Mouse (Mus musculus) bone marrow, adult 2 months (tissue): Measurements from ENCODE around the gene Ulk4.

Experiments
- CTCF ChIP-seq: fragments of 200-500 bp; IDR thresholded peaks from 2 replicates; pipeline ENCODE4 v1.5.1; 2011; ENCODE audit warnings: low read length, control low read depth; ENCODE audit not compliant: control insufficient read depth, insufficient read depth
- POLR2A ChIP-seq: fragments of 200-500 bp; IDR thresholded peaks from 2 replicates; pipeline ENCODE4 v1.6.1; 2011; ENCODE audit warnings: low read depth, mild to moderate bottlenecking, control low read depth, low read length, borderline replicate concordance; ENCODE audit not compliant: control insufficient read depth

DNA sequence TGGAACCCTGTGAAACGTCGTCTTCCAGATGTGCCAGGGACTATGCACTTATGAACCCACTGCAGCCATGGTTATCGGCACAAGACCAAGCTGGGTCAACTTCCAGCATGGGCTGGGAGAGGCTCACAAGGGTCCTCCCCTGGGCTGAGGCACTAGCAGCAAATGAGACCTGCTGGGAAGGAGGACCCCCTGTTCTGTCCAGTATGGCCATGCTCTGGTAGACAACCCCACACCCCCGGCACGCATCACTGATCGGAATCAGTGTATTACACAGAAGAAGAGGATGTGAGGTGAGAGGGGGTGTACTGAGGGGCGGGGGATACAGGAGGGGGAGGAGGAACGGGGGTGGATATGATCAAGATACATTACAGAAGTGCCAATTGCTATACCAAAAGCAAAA lies 148.1 kb downstream of the Ulk4 start:
- TF ChIP-seq CTCF (no peak), POLR2A (no peak)
